Mouse (Mus musculus): ENCODE measurements around the gene Per1. TPM values are rescaled to one million over a fixed set of nuclear protein-coding genes. Genes with fewer than 3 reads are reported as not detected.
"Not testable (repeated sequence)": the region's sequence is repeated elsewhere in the genome, so short reads cannot be mapped to it uniquely, and the experiment has no call there.

Per1 gene
- polyA plus RNA-seq, 1 experiment = 1.4 TPM

GRCm38 (mm10) chr11:69088103-69088855 lies 6.7 kb upstream of the Per1 start, which contains the start of gene Vamp2:
TSS of gene Vamp2 (plus strand) at chr11:69088490.
- Histone ChIP-seq H3K36me3 (ENCODE audit: control insufficient read depth) (peaks cover 37% of the 10 kb centered on the region), H3K4me3 (replicated peaks) (peak within 1 kb of the TSS; percentile 100), H3K27me3 (ENCODE audit: control insufficient read depth) (no peaks in the 10 kb centered on the region; the same call in 1 of the 2 replicates), H3K4me1 (ENCODE audit: control insufficient read depth) (peaks cover 57% of the 10 kb centered on the region), H3K9me3 (ENCODE audit: control insufficient read depth, low read length) (no peaks in the 10 kb centered on the region)
- no peak for TF ChIP-seq TAL1 (IDR thresholded peaks at IDR 0.05; ENCODE audit: low read length)
- TF ChIP-seq GATA1 (IDR thresholded peaks at IDR 0.05; ENCODE audit: low read length) = no peak

GRCm38 (mm10) chr11:69088856-69089615 lies 6.0 kb upstream of the Per1 start:
- TF ChIP-seq TAL1 (IDR thresholded peaks at IDR 0.05; ENCODE audit: low read length) (peak; percentile 83), GATA1 (IDR thresholded peaks at IDR 0.05; ENCODE audit: low read length) (peak; percentile 65)
- Histone ChIP-seq H3K9me3 (ENCODE audit: control insufficient read depth, low read length) (no peaks in the 10 kb centered on the region), H3K4me1 (ENCODE audit: control insufficient read depth) (peaks cover 61% of the 10 kb centered on the region)

GRCm38 (mm10) chr11:69089616-69090290 lies 5.3 kb upstream of the Per1 start:
- peak overlapping the region; percentile 100 for H3K4me3 ChIP-seq (replicated peaks)
- TF ChIP-seq GATA1 (IDR thresholded peaks at IDR 0.05; ENCODE audit: low read length) (no peak), TAL1 (IDR thresholded peaks at IDR 0.05; ENCODE audit: low read length) (no peak)
- peaks cover 37% of the 10 kb centered on the region for H3K36me3 ChIP-seq (ENCODE audit: control insufficient read depth)
- H3K9me3 ChIP-seq (ENCODE audit: control insufficient read depth, low read length) = no peaks in the 10 kb centered on the region
- no peaks in the 10 kb centered on the region; the same call in 1 of the 2 replicates for H3K27me3 ChIP-seq (ENCODE audit: control insufficient read depth)
- peaks cover 68% of the 10 kb centered on the region for H3K4me1 ChIP-seq (ENCODE audit: control insufficient read depth)

More at GRCm38 (mm10) chr11:69088856-69089615, 6.0 kb upstream of the Per1 start:
- Histone ChIP-seq H3K27me3 (ENCODE audit: control insufficient read depth) (no peaks in the 10 kb centered on the region; the same call in 1 of the 2 replicates), H3K4me3 (replicated peaks) (peak overlapping the region; percentile 100), H3K36me3 (ENCODE audit: control insufficient read depth) (peaks cover 37% of the 10 kb centered on the region)

GRCm38 (mm10) chr11:69090367-69090766 lies 4.7 kb upstream of the Per1 start:
- TF ChIP-seq TAL1 (IDR thresholded peaks at IDR 0.05; ENCODE audit: low read length) (no peak), GATA1 (IDR thresholded peaks at IDR 0.05; ENCODE audit: low read length) (no peak)
- Histone ChIP-seq H3K4me1 (ENCODE audit: control insufficient read depth) (peaks cover 75% of the 10 kb centered on the region), H3K36me3 (ENCODE audit: control insufficient read depth) (peaks cover 37% of the 10 kb centered on the region), H3K4me3 (replicated peaks) (peak overlapping the region; percentile 100), H3K9me3 (ENCODE audit: control insufficient read depth, low read length) (no peaks in the 10 kb centered on the region), H3K27me3 (ENCODE audit: control insufficient read depth) (no peaks in the 10 kb centered on the region; the same call in 1 of the 2 replicates)

GRCm38 (mm10) chr11:69091566-69092385 lies 3.2 kb upstream of the Per1 start:
- Histone ChIP-seq H3K4me3 (replicated peaks) (no peak overlapping the region), H3K27me3 (ENCODE audit: control insufficient read depth) (no peaks in the 10 kb centered on the region; the same call in 1 of the 2 replicates), H3K9me3 (ENCODE audit: control insufficient read depth, low read length) (no peaks in the 10 kb centered on the region), H3K4me1 (ENCODE audit: control insufficient read depth) (peaks cover 89% of the 10 kb centered on the region), H3K36me3 (ENCODE audit: control insufficient read depth) (peaks cover 37% of the 10 kb centered on the region)
- TF ChIP-seq TAL1 (IDR thresholded peaks at IDR 0.05; ENCODE audit: low read length) (no peak), GATA1 (IDR thresholded peaks at IDR 0.05; ENCODE audit: low read length) (no peak)

GRCm38 (mm10) chr11:69092386-69092751 lies 2.6 kb upstream of the Per1 start:
- peaks cover 37% of the 10 kb centered on the region for H3K36me3 ChIP-seq (ENCODE audit: control insufficient read depth)
- H3K27me3 ChIP-seq (ENCODE audit: control insufficient read depth) = no peaks in the 10 kb centered on the region
- TF ChIP-seq TAL1 (IDR thresholded peaks at IDR 0.05; ENCODE audit: low read length) (no peak), GATA1 (IDR thresholded peaks at IDR 0.05; ENCODE audit: low read length) (no peak)
- H3K4me3 ChIP-seq (replicated peaks) = no peak overlapping the region
- peaks cover 90% of the 10 kb centered on the region for H3K4me1 ChIP-seq (ENCODE audit: control insufficient read depth)
- H3K9me3 ChIP-seq (ENCODE audit: control insufficient read depth, low read length) = no peaks in the 10 kb centered on the region

GRCm38 (mm10) chr11:69092871-69093270 lies 2.1 kb upstream of the Per1 start:
- Histone ChIP-seq H3K36me3 (ENCODE audit: control insufficient read depth) (peaks cover 37% of the 10 kb centered on the region), H3K4me3 (replicated peaks) (no peak overlapping the region), H3K27me3 (ENCODE audit: control insufficient read depth) (no peaks in the 10 kb centered on the region), H3K9me3 (ENCODE audit: control insufficient read depth, low read length) (no peaks in the 10 kb centered on the region), H3K4me1 (ENCODE audit: control insufficient read depth) (peaks cover 90% of the 10 kb centered on the region)
- TF ChIP-seq GATA1 (IDR thresholded peaks at IDR 0.05; ENCODE audit: low read length) (no peak), TAL1 (IDR thresholded peaks at IDR 0.05; ENCODE audit: low read length) (no peak)

- H3K9me3 ChIP-seq (ENCODE audit: control insufficient read depth, low read length); H3K4me3 ChIP-seq (replicated peaks); H3K27me3 ChIP-seq (ENCODE audit: control insufficient read depth): not testable (repeated sequence)
- H3K4me1 ChIP-seq (ENCODE audit: control insufficient read depth) = peaks cover 92% of the 10 kb centered on the region
- peaks cover 37% of the 10 kb centered on the region for H3K36me3 ChIP-seq (ENCODE audit: control insufficient read depth)
Measured at GRCm38 (mm10) chr11:69093856-69094255, 1.2 kb upstream of the Per1 start.

Measured in erythroblast, embryonic 14.5 days (primary cell).